ENCODE assay signal across 17 mouse cellular contexts in genomic region chr2:178684026-178684958, GRCm38 (mm10).
DNase-seq lines count a peak whose midpoint lies in the region; ATAC-seq lines count a peak whose summit lies in the region.
"Had no signal": no experiment of that assay in that cellular context is flagged by ENCODE, and none has a peak within 500 bp of the region (broad histone marks: within the 10 kb centered on the region; RNA-seq: fewer than 3 reads in every experiment).

No protein-coding gene starts in this region.

- ATAC-seq in neural tube, embryonic 12.5 days (ENCODE audit: low FRiP score, low read depth): peak; percentile 48; the same call in 1 of the 2 replicates
- no peak for ATAC-seq in neural tube, embryonic 15.5 days (ENCODE audit: low FRiP score)

- no peak overlapping the region for H3K4me2 ChIP-seq in neural tube, embryonic 12.5 days (replicated peaks)
- H3K4me2 ChIP-seq in neural tube, embryonic 15.5 days: no peak overlapping the region
- H3K4me2 ChIP-seq: heart, embryonic 12.5 days; lung, embryonic 14.5 days had no signal

- no peak overlapping the region for H3K9ac ChIP-seq in neural tube, embryonic 12.5 days
- no peak overlapping the region for H3K9ac ChIP-seq in neural tube, embryonic 15.5 days (replicated peaks)
- H3K9ac ChIP-seq: heart, embryonic 12.5 days; lung, embryonic 14.5 days had no signal

- no peaks in the 10 kb centered on the region for H3K27me3 ChIP-seq in neural tube, embryonic 12.5 days (replicated peaks)
- 0 out of 2 replicates have a peak, but pooled peaks cover 2% of the 10 kb centered on the region for H3K27me3 ChIP-seq in neural tube, embryonic 15.5 days (replicated peaks)
- H3K27me3 ChIP-seq: heart, embryonic 12.5 days had no signal

- DNase-seq in kidney, adult 11 months: peak; percentile 77
- DNase-seq in kidney, postnatal 10 days: no peak
- DNase-seq in kidney, postnatal 14 days: peak; percentile 13
- no peak for DNase-seq in testis, postnatal 14 days (ENCODE audit: low spot score)
- no peak for DNase-seq in right cerebral cortex, adult 2 months (ENCODE audit: low spot score in 2 of 2)
- DNase-seq: cerebellum, adult 11-12 months; gastrocnemius, postnatal 25 days; heart, postnatal 36 days; layer of hippocampus, postnatal 36 days; left cerebral cortex, postnatal 4 days; lung, embryonic 14.5 days; right cerebral cortex, postnatal 14 days; thymus, postnatal 36 days had no signal

- H3K4me1 ChIP-seq in neural tube, embryonic 12.5 days: 0 out of 2 replicates have a peak, but pooled peaks cover 10% of the 10 kb centered on the region
- peaks cover 37% of the 10 kb centered on the region for H3K4me1 ChIP-seq in neural tube, embryonic 15.5 days

- 55% methylated on average over 9 of the region's 9 CpGs for WGBS in neural tube, embryonic 12.5 days
- 52% methylated on average over 9 of the region's 9 CpGs for WGBS in neural tube, embryonic 15.5 days

- no peaks in the 10 kb centered on the region for H3K36me3 ChIP-seq in neural tube, embryonic 12.5 days
- H3K36me3 ChIP-seq in neural tube, embryonic 15.5 days: no peaks in the 10 kb centered on the region
- H3K36me3 ChIP-seq: forebrain, embryonic 10.5 days; heart, embryonic 12.5 days had no signal

- no peaks in the 10 kb centered on the region for H3K9me3 ChIP-seq in neural tube, embryonic 12.5 days
- no peaks in the 10 kb centered on the region for H3K9me3 ChIP-seq in neural tube, embryonic 15.5 days (replicated peaks)
- H3K9me3 ChIP-seq: forebrain, embryonic 10.5 days; heart, embryonic 12.5 days had no signal

- H3K4me3 ChIP-seq in neural tube, embryonic 12.5 days: no peak overlapping the region
- H3K4me3 ChIP-seq in neural tube, embryonic 15.5 days (replicated peaks): no peak overlapping the region
- H3K4me3 ChIP-seq: forebrain, embryonic 10.5 days; heart, embryonic 12.5 days had no signal

- no peak overlapping the region for H3K27ac ChIP-seq in neural tube, embryonic 12.5 days
- H3K27ac ChIP-seq in neural tube, embryonic 15.5 days (replicated peaks): no peak overlapping the region
- H3K27ac ChIP-seq: forebrain, embryonic 10.5 days had no signal

Comparison
In these comparisons a context has a peak if more than half of its experiments do, and no peak if none do; other contexts are left out.
1. DNase-seq: peak in kidney, adult 11 months (single experiment) and kidney, postnatal 14 days (single experiment); none in kidney, postnatal 10 days (single experiment), testis, postnatal 14 days (single experiment) and right cerebral cortex, adult 2 months (0 of 2).